Comparison of ENCODE assay signal across 25 mouse cellular contexts in the genomic region with DNA sequence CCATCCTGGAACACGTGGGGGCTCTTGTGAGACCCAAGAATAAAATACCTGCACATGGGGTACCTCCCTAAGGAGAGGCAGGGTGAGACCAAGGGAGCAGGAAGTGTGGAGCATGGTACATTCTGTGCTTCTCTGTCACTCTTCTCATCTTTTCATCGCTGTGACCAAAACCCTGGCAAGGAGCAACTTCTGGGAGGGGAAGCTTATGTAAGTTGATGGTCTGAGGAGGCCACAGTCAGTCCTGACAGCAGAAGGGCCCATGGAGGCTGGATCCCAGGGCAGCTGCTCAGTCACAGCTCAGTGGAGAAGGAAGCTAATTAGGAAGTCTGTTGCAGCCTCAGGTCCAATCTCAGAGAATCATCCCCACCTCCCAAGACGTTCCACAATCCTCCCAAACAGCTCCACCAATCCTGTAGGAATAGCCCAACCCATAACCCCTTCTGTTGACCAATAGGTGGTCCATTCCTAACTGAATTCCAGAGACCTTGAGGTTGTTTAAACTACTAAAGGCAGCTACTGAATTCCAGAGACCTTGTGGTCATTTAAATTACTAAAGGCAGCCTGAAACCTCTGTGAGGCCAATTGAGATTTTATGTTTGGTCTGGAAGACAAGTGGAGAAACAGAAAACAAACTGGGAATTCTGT. TPM values are rescaled to one million over a fixed set of nuclear protein-coding genes. Genes with fewer than 3 reads are reported as not detected.
DNase-seq lines count a peak whose midpoint lies in the region; ATAC-seq and TF ChIP-seq lines count a peak whose summit lies in the region.
"Had no signal": no experiment of that assay in that cellular context is flagged by ENCODE, and none has a peak within 500 bp of the region (broad histone marks: within the 10 kb centered on the region; RNA-seq: fewer than 3 reads in every experiment).

No protein-coding gene starts in this region.

- in situ Hi-C loops in ES-E14 (cut with MboI; ENCODE audit: low sequenced_read_pairs in 2 of 2, unreplicated experiment in 2 of 2) = no loop called here

- H3K36me3 ChIP-seq in ES-E14 (ENCODE audit: control insufficient read depth, insufficient read depth, low read length, poor library complexity, severe bottlenecking) = no peaks in the 10 kb centered on the region
- H3K36me3 ChIP-seq: embryonic facial prominence, embryonic 12.5 days; hindbrain, embryonic 12.5 days; limb, embryonic 10.5 days; liver, embryonic 15.5 days; lung, embryonic 15.5 days had no signal

- intact Hi-C loops in gastrocnemius, postnatal 14 days (cut with DNase I; ENCODE audit: low total_unique reads) = no loop called here

- H3K9ac ChIP-seq in ES-E14 (ENCODE audit: insufficient read depth, low read depth, low read length, poor library complexity, severe bottlenecking) = no peak overlapping the region
- H3K9ac ChIP-seq: embryonic facial prominence, embryonic 12.5 days; hindbrain, embryonic 12.5 days; liver, embryonic 15.5 days; lung, embryonic 15.5 days had no signal

- no peaks in the 10 kb centered on the region for H3K9me3 ChIP-seq in ES-E14 (ENCODE audit: control insufficient read depth, insufficient read depth, low read depth, low read length)
- H3K9me3 ChIP-seq: embryonic facial prominence, embryonic 12.5 days; hindbrain, embryonic 12.5 days; limb, embryonic 10.5 days; liver, embryonic 15.5 days; lung, embryonic 15.5 days had no signal

- H3K27ac ChIP-seq in ES-E14 (ENCODE audit: insufficient read depth, low read depth, low read length, poor library complexity, severe bottlenecking) = peak overlapping the region; percentile 22; the same call in 1 of the 2 replicates
- H3K27ac ChIP-seq: embryonic facial prominence, embryonic 12.5 days; gastrocnemius, adult 2 months; heart, adult 2 months; hindbrain, embryonic 12.5 days; limb, embryonic 10.5 days; liver, embryonic 15.5 days; lung, embryonic 15.5 days had no signal

- DNase-seq in ES-E14 (ENCODE audit: low read depth, low spot score) (peak; percentile 35), ZHBTc4 (ENCODE audit: low read depth, low spot score) (peak; percentile 87)
- DNase-seq in cerebellum, adult 8-10 months = peak; percentile 46
- peak; percentile 46 to 62 for DNase-seq in cerebellum, postnatal 36 days
- no peak for DNase-seq in gastrocnemius, postnatal 25 days
- DNase-seq in gastrocnemius, postnatal 14 days = no peak
- DNase-seq: adrenal gland, adult 8-10 months; gastrocnemius, adult 2 months; heart, adult 2 months; kidney, adult 2 months; kidney, postnatal 10 days; liver; lung, postnatal 36 days; midbrain, embryonic 14.5 days; thymus, adult 18-20 months had no signal

- peaks cover 5 to 9% of the 10 kb centered on the region in 2 experiments; a peak in 2 of 4 replicates for H3K4me1 ChIP-seq in ES-E14 (ENCODE audit: control insufficient read depth in 2 of 2, insufficient read depth in 2 of 2, low read length in 2 of 2, poor library complexity in 1 of 2)
- H3K4me1 ChIP-seq: embryonic facial prominence, embryonic 12.5 days; hindbrain, embryonic 12.5 days; limb, embryonic 10.5 days; liver, embryonic 15.5 days; lung, embryonic 15.5 days had no signal

- no peak overlapping the region for H3K4me3 ChIP-seq in ES-E14 (ENCODE audit: insufficient read depth in 1 of 2, low read depth in 1 of 2, low read length in 2 of 2, poor library complexity in 1 of 2, severe bottlenecking in 1 of 2)
- H3K4me3 ChIP-seq: embryonic facial prominence, embryonic 12.5 days; gastrocnemius, adult 2 months; heart, adult 2 months; hindbrain, embryonic 12.5 days; limb, embryonic 10.5 days; liver, embryonic 15.5 days; lung, embryonic 15.5 days had no signal

- ATAC-seq in granulocyte monocyte progenitor cell, adult 5-6 weeks (replicated peaks; ENCODE audit: poor library complexity, severe bottlenecking) = no peak

TF ChIP-seq in ES-E14, 5 proteins besides CTCF, POLR2A, EP300 and RAD21:
- TF ChIP-seq MAFK (IDR thresholded peaks at IDR 0.05; ENCODE audit: insufficient read depth, low read depth, low read length) (no peak), CHD2 (IDR thresholded peaks at IDR 0.05; ENCODE audit: low read depth, low read length) (no peak), HCFC1 (IDR thresholded peaks at IDR 0.05; ENCODE audit: borderline replicate concordance, insufficient read depth, low read length) (no peak), ZC3H11A (IDR thresholded peaks at IDR 0.05; ENCODE audit: borderline replicate concordance, low read depth, low read length) (no peak), ZNF384 (IDR thresholded peaks at IDR 0.05; ENCODE audit: low read depth, low read length) (no peak)

RNA-seq across cellular contexts. Expression of a gene that starts 47.9 kb away (rescaled TPM):
- total RNA-seq in ES-E14 (2012; rRNA removed) = not detected in 2 replicates
- not detected for total RNA-seq in gastrocnemius, postnatal 25 days (2021)
- not detected in 2 replicates for total RNA-seq in granulocyte monocyte progenitor cell, adult 5-6 weeks (2014; fragmentation: Nextera tagmentation)
- not detected in 2 replicates for total RNA-seq in granulocyte monocyte progenitor cell, adult 5-6 weeks (2017)
- total RNA-seq in gastrocnemius, postnatal 14 days (2021) = not detected
- total RNA-seq: adrenal gland, adult 8-10 months; gastrocnemius, adult 2 months; heart, adult 2 months; heart, postnatal 25 days; layer of hippocampus, postnatal 10 days; left cerebral cortex, adult 8-10 months; megakaryocyte-erythroid progenitor cell, adult 5-6 weeks had no signal

Comparison
In these comparisons a context has a peak if more than half of its experiments do, and no peak if none do; other contexts are left out.
1. DNase-seq: peak in ES-E14 (single experiment), ZHBTc4 (single experiment), cerebellum, adult 8-10 months (single experiment) and cerebellum, postnatal 36 days (2 of 2); none in gastrocnemius, postnatal 25 days (single experiment) and gastrocnemius, postnatal 14 days (single experiment).